Comparison of ENCODE assay signal across 10 mouse cellular contexts in the genomic region with DNA sequence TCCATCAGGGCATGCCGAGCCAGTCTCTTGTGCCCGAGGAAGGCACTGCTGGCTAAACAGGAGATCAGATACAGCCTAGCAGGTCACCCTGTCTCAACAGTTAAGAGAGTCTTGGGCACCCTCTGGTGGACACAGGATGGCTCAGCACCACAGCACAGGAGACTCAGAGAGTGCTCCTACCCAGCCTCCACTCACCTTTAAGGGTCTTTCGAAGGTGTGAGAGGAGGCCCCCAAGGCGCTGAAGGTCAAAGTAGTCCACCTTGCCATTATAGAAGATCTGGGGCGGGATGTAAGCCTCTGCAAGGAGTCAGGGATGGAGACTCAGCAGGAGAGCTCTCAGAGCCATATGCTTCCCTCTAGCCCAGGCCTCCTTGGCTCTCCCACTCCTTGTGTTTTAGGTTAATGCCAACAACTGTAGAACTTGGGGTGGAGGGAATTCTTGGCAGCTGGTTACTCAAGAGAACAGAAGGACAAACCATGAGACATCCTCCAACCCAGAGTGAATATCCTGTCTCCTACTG. TPM values are rescaled to one million over a fixed set of nuclear protein-coding genes. Genes with fewer than 3 reads are reported as not detected.
A peak's percentile ranks its signal among the peaks of the same experiment; 100 is the strongest.
DNase-seq lines count a peak whose midpoint lies in the region; ATAC-seq and TF ChIP-seq lines count a peak whose summit lies in the region.
"Had no signal": no experiment of that assay in that cellular context is flagged by ENCODE, and none has a peak within 500 bp of the region (broad histone marks: within the 10 kb centered on the region; RNA-seq: fewer than 3 reads in every experiment).

No protein-coding gene starts in this region.

- H3K4me3 ChIP-seq in forebrain, embryonic 11.5 days (ENCODE audit: low read depth, low read length), result no peak overlapping the region
- no peak overlapping the region for H3K4me3 ChIP-seq in forebrain, embryonic 12.5 days (replicated peaks)
- no peak overlapping the region for H3K4me3 ChIP-seq in bone marrow macrophage, adult 2 months (ENCODE audit: insufficient read depth, low read length)
- H3K4me3 ChIP-seq in intestine, embryonic 16.5 days (ENCODE audit: low read length), result no peak overlapping the region
- H3K4me3 ChIP-seq in liver, embryonic 15.5 days (replicated peaks), result no peak overlapping the region
- H3K4me3 ChIP-seq: hindbrain, embryonic 15.5 days had no signal

- peak; percentile 65 for TF ChIP-seq CTCF in bone marrow macrophage, adult 2 months (IDR thresholded peaks at IDR 0.05; ENCODE audit: low read depth, low read length)

- no peaks in the 10 kb centered on the region for H3K9me3 ChIP-seq in forebrain, embryonic 11.5 days (ENCODE audit: control insufficient read depth, low read length)
- H3K9me3 ChIP-seq in forebrain, embryonic 12.5 days, result no peaks in the 10 kb centered on the region
- no peaks in the 10 kb centered on the region for H3K9me3 ChIP-seq in intestine, embryonic 16.5 days (ENCODE audit: control insufficient read depth, low read length)
- H3K9me3 ChIP-seq in liver, embryonic 15.5 days (replicated peaks), result no peaks in the 10 kb centered on the region
- H3K9me3 ChIP-seq: hindbrain, embryonic 15.5 days had no signal

- no peak for TF ChIP-seq POLR2A in bone marrow macrophage, adult 2 months (IDR thresholded peaks at IDR 0.05; ENCODE audit: borderline replicate concordance, low read depth, low read length)

- WGBS in forebrain, embryonic 11.5 days, result 45% methylated on average over 5 of the region's 5 CpGs
- WGBS in forebrain, embryonic 12.5 days, result 52% methylated on average over 5 of the region's 5 CpGs
- 37% methylated on average over 5 of the region's 5 CpGs for WGBS in intestine, embryonic 16.5 days
- 40% methylated on average over 5 of the region's 5 CpGs for WGBS in liver, embryonic 15.5 days (ENCODE audit: insufficient replicate concordance)

- DNase-seq in forebrain, embryonic 11.5 days (ENCODE audit: low spot score), result peak; percentile 73
- DNase-seq in A20 (ENCODE audit: low read depth, low spot score), result peak; percentile 52
- DNase-seq in right cerebral cortex, postnatal 14 days, result peak; percentile 69

- no peak overlapping the region for H3K9ac ChIP-seq in forebrain, embryonic 11.5 days (ENCODE audit: low read length)
- no peak overlapping the region for H3K9ac ChIP-seq in forebrain, embryonic 12.5 days
- H3K9ac ChIP-seq in intestine, embryonic 16.5 days (ENCODE audit: low read depth, low read length), result no peak overlapping the region
- H3K9ac ChIP-seq in liver, embryonic 15.5 days, result no peak overlapping the region
- H3K9ac ChIP-seq: hindbrain, embryonic 15.5 days had no signal

- no peak overlapping the region for H3K27ac ChIP-seq in forebrain, embryonic 11.5 days (ENCODE audit: low read depth, low read length)
- H3K27ac ChIP-seq in forebrain, embryonic 12.5 days, result no peak overlapping the region
- H3K27ac ChIP-seq in bone marrow macrophage, adult 2 months (ENCODE audit: insufficient read depth, low read depth, low read length), result no peak overlapping the region
- H3K27ac ChIP-seq in intestine, embryonic 16.5 days (ENCODE audit: low read length), result no peak overlapping the region
- 0 out of 2 replicates have a peak overlapping the region, but pooled peaks have one; percentile 6 for H3K27ac ChIP-seq in liver, embryonic 15.5 days (replicated peaks)
- H3K27ac ChIP-seq: hindbrain, embryonic 15.5 days had no signal

- no peak for ATAC-seq in forebrain, embryonic 11.5 days (replicated peaks; ENCODE audit: low FRiP score)
- ATAC-seq in forebrain, embryonic 12.5 days (ENCODE audit: low FRiP score), result no peak
- peak; percentile 65 for ATAC-seq in erythroblast, adult 5-6 weeks (replicated peaks; ENCODE audit: low FRiP score, poor library complexity, severe bottlenecking)
- peak; percentile 53; the same call in 1 of the 2 replicates for ATAC-seq in intestine, embryonic 16.5 days
- ATAC-seq in liver, embryonic 15.5 days (ENCODE audit: insufficient read depth), result peak; percentile 42; the same call in 1 of the 2 replicates
- ATAC-seq: Patski had no signal

- no peaks in the 10 kb centered on the region for H3K27me3 ChIP-seq in forebrain, embryonic 11.5 days (ENCODE audit: control insufficient read depth, insufficient read depth, low read length)
- H3K27me3 ChIP-seq in forebrain, embryonic 12.5 days, result no peaks in the 10 kb centered on the region
- H3K27me3 ChIP-seq in intestine, embryonic 16.5 days (replicated peaks; ENCODE audit: control insufficient read depth, insufficient read depth, low read length), result no peaks in the 10 kb centered on the region
- H3K27me3 ChIP-seq in liver, embryonic 15.5 days, result no peaks in the 10 kb centered on the region
- H3K27me3 ChIP-seq: hindbrain, embryonic 15.5 days; Patski had no signal

- no peaks in the 10 kb centered on the region for H3K4me1 ChIP-seq in forebrain, embryonic 11.5 days (replicated peaks; ENCODE audit: control insufficient read depth, insufficient read depth, low read length)
- no peaks in the 10 kb centered on the region for H3K4me1 ChIP-seq in forebrain, embryonic 12.5 days
- H3K4me1 ChIP-seq in bone marrow macrophage, adult 2 months (ENCODE audit: control insufficient read depth, insufficient read depth, low read length), result 0 out of 2 replicates have a peak, but pooled peaks cover 3% of the 10 kb centered on the region
- H3K4me1 ChIP-seq in intestine, embryonic 16.5 days (ENCODE audit: control insufficient read depth, insufficient read depth, low read length), result 0 out of 2 replicates have a peak, but pooled peaks cover 2% of the 10 kb centered on the region
- H3K4me1 ChIP-seq in liver, embryonic 15.5 days (replicated peaks), result peaks cover 36% of the 10 kb centered on the region
- H3K4me1 ChIP-seq: hindbrain, embryonic 15.5 days had no signal

- H3K36me3 ChIP-seq in forebrain, embryonic 11.5 days (ENCODE audit: control insufficient read depth, insufficient read depth, low read length), result no peaks in the 10 kb centered on the region
- H3K36me3 ChIP-seq in forebrain, embryonic 12.5 days (replicated peaks), result peaks cover 45% of the 10 kb centered on the region
- H3K36me3 ChIP-seq in intestine, embryonic 16.5 days (ENCODE audit: control insufficient read depth, insufficient read depth, low read length), result no peaks in the 10 kb centered on the region; the same call in 1 of the 2 replicates
- H3K36me3 ChIP-seq in liver, embryonic 15.5 days (replicated peaks), result peaks cover 100% of the 10 kb centered on the region

- H3K4me2 ChIP-seq in forebrain, embryonic 11.5 days (ENCODE audit: low read depth, low read length, severe bottlenecking), result no peak overlapping the region
- H3K4me2 ChIP-seq in forebrain, embryonic 12.5 days, result no peak overlapping the region
- no peak overlapping the region for H3K4me2 ChIP-seq in intestine, embryonic 16.5 days (ENCODE audit: low read depth, low read length)
- no peak overlapping the region for H3K4me2 ChIP-seq in liver, embryonic 15.5 days
- H3K4me2 ChIP-seq: hindbrain, embryonic 15.5 days had no signal

RNA-seq across cellular contexts. Expression of a gene that starts 12.6 kb away (rescaled TPM):
- 2.4 and 2.7 TPM in 2 replicates for polyA plus RNA-seq in forebrain, embryonic 11.5 days (2014; fragmentation: Nextera tagmentation; extraction: Ambion mirVana)
- polyA plus RNA-seq in forebrain, embryonic 12.5 days (2016; fragmentation: Nextera tagmentation; extraction: Ambion mirVana), result 3.6 and 3.8 TPM in 2 replicates
- 0.79 and 1.0 TPM in 2 replicates for polyA plus RNA-seq in bone marrow macrophage, adult 2 months (2012; ENCODE audit: insufficient read depth, insufficient read length, missing spikeins)
- 0.77 TPM in 1 of 2 replicates, not detected in the other for total RNA-seq in erythroblast, adult 5-6 weeks (2015; ENCODE audit: low replicate concordance)
- total RNA-seq in erythroblast, adult 5-6 weeks (2017; ENCODE audit: low replicate concordance), result 2.3 and 2.8 TPM in 2 replicates
- polyA plus RNA-seq in intestine, embryonic 16.5 days (2015; fragmentation: Nextera tagmentation; extraction: Ambion mirVana), result 3.2 and 4.2 TPM in 2 replicates
- 1.5 and 1.8 TPM in 2 replicates for polyA plus RNA-seq in liver, embryonic 15.5 days (2015; fragmentation: Nextera tagmentation; extraction: Ambion mirVana)

RNA-seq across cellular contexts. Expression of a gene that starts 14.7 kb away (rescaled TPM):
- polyA plus RNA-seq in forebrain, embryonic 11.5 days (2014; fragmentation: Nextera tagmentation; extraction: Ambion mirVana), result 0.28 and 0.56 TPM in 2 replicates
- polyA plus RNA-seq in forebrain, embryonic 12.5 days (2016; fragmentation: Nextera tagmentation; extraction: Ambion mirVana), result 0.27 and 0.41 TPM in 2 replicates
- polyA plus RNA-seq in bone marrow macrophage, adult 2 months (2012; ENCODE audit: insufficient read depth, insufficient read length, missing spikeins), result not detected in 2 replicates
- 33.0 and 48.8 TPM in 2 replicates for total RNA-seq in erythroblast, adult 5-6 weeks (2015; ENCODE audit: low replicate concordance)
- total RNA-seq in erythroblast, adult 5-6 weeks (2017; ENCODE audit: low replicate concordance), result 6.6 and 13.4 TPM in 2 replicates
- polyA plus RNA-seq in intestine, embryonic 16.5 days (2015; fragmentation: Nextera tagmentation; extraction: Ambion mirVana), result 1.8 and 2.0 TPM in 2 replicates
- polyA plus RNA-seq in liver, embryonic 15.5 days (2015; fragmentation: Nextera tagmentation; extraction: Ambion mirVana), result 41.1 and 51.2 TPM in 2 replicates

RNA-seq across cellular contexts. Expression of a gene that starts 16.5 kb away (rescaled TPM):
- 19.9 and 20.7 TPM in 2 replicates for polyA plus RNA-seq in forebrain, embryonic 11.5 days (2014; fragmentation: Nextera tagmentation; extraction: Ambion mirVana)
- 18.2 and 19.3 TPM in 2 replicates for polyA plus RNA-seq in forebrain, embryonic 12.5 days (2016; fragmentation: Nextera tagmentation; extraction: Ambion mirVana)
- polyA plus RNA-seq in bone marrow macrophage, adult 2 months (2012; ENCODE audit: insufficient read depth, insufficient read length, missing spikeins), result 6.7 and 7.1 TPM in 2 replicates
- total RNA-seq in erythroblast, adult 5-6 weeks (2015; ENCODE audit: low replicate concordance), result 4.8 and 5.6 TPM in 2 replicates
- total RNA-seq in erythroblast, adult 5-6 weeks (2017; ENCODE audit: low replicate concordance), result 4.1 and 7.8 TPM in 2 replicates
- polyA plus RNA-seq in intestine, embryonic 16.5 days (2015; fragmentation: Nextera tagmentation; extraction: Ambion mirVana), result 105 and 115 TPM in 2 replicates
- polyA plus RNA-seq in liver, embryonic 15.5 days (2015; fragmentation: Nextera tagmentation; extraction: Ambion mirVana), result 15.3 and 16.3 TPM in 2 replicates

RNA-seq across cellular contexts. Expression of a gene that starts 17.6 kb away (rescaled TPM):
- polyA plus RNA-seq in forebrain, embryonic 11.5 days (2014; fragmentation: Nextera tagmentation; extraction: Ambion mirVana), result 34.7 and 37.0 TPM in 2 replicates
- polyA plus RNA-seq in forebrain, embryonic 12.5 days (2016; fragmentation: Nextera tagmentation; extraction: Ambion mirVana), result 36.9 and 41.2 TPM in 2 replicates
- 23.5 and 24.9 TPM in 2 replicates for polyA plus RNA-seq in bone marrow macrophage, adult 2 months (2012; ENCODE audit: insufficient read depth, insufficient read length, missing spikeins)
- total RNA-seq in erythroblast, adult 5-6 weeks (2015; ENCODE audit: low replicate concordance), result 734 and 842 TPM in 2 replicates
- total RNA-seq in erythroblast, adult 5-6 weeks (2017; ENCODE audit: low replicate concordance), result 498 and 626 TPM in 2 replicates
- polyA plus RNA-seq in intestine, embryonic 16.5 days (2015; fragmentation: Nextera tagmentation; extraction: Ambion mirVana), result 20.3 and 22.3 TPM in 2 replicates
- polyA plus RNA-seq in liver, embryonic 15.5 days (2015; fragmentation: Nextera tagmentation; extraction: Ambion mirVana), result 100 and 123 TPM in 2 replicates

RNA-seq across cellular contexts. Expression of a gene that starts 28.9 kb away (rescaled TPM):
- 53.3 and 61.5 TPM in 2 replicates for polyA plus RNA-seq in forebrain, embryonic 11.5 days (2014; fragmentation: Nextera tagmentation; extraction: Ambion mirVana)
- polyA plus RNA-seq in forebrain, embryonic 12.5 days (2016; fragmentation: Nextera tagmentation; extraction: Ambion mirVana), result 51.1 and 56.0 TPM in 2 replicates
- polyA plus RNA-seq in bone marrow macrophage, adult 2 months (2012; ENCODE audit: insufficient read depth, insufficient read length, missing spikeins), result 52.2 and 52.7 TPM in 2 replicates
- 123 and 182 TPM in 2 replicates for total RNA-seq in erythroblast, adult 5-6 weeks (2015; ENCODE audit: low replicate concordance)
- total RNA-seq in erythroblast, adult 5-6 weeks (2017; ENCODE audit: low replicate concordance), result 219 and 268 TPM in 2 replicates
- polyA plus RNA-seq in intestine, embryonic 16.5 days (2015; fragmentation: Nextera tagmentation; extraction: Ambion mirVana), result 105 and 109 TPM in 2 replicates
- 194 and 242 TPM in 2 replicates for polyA plus RNA-seq in liver, embryonic 15.5 days (2015; fragmentation: Nextera tagmentation; extraction: Ambion mirVana)

Comparison
In these comparisons a context has a peak if more than half of its experiments do, and no peak if none do; other contexts are left out.
1. ATAC-seq: peak in erythroblast, adult 5-6 weeks (single experiment), intestine, embryonic 16.5 days (single experiment) and liver, embryonic 15.5 days (single experiment); none in forebrain, embryonic 11.5 days (single experiment) and forebrain, embryonic 12.5 days (single experiment).
2. RNA of a gene that starts 14.7 kb away (polyA plus RNA-seq): 41.1 to 51.2 TPM in liver, embryonic 15.5 days; 1.8 to 2.0 TPM in intestine, embryonic 16.5 days, 0.28 to 0.56 TPM in forebrain, embryonic 11.5 days, 0.27 to 0.41 TPM in forebrain, embryonic 12.5 days and not detected in bone marrow macrophage, adult 2 months; every median in the first group is over 10 times any median in the second.
3. Peak in every context shown above with its lines, with median percentiles within 50 percentile points of each other: DNase-seq.